Mouse (Mus musculus) yolk sac, embryonic 10.5 days (tissue): Measurements from ENCODE around the gene Atg4d.
"Not testable (repeated sequence)": the region's sequence is repeated elsewhere in the genome, so short reads cannot be mapped to it uniquely, and the experiment has no call there.

Experiments used
- DNase-seq: peaks from one replicate; pipeline ENCODE4 v3.0.0-alpha.2; 2017; ENCODE audit warnings: low spot score

Atg4d gene

GRCm38 (mm10) chr9:21274336-21274735 lies 9.2 kb downstream of the Atg4d start:
- DNase-seq, result no peak

- no peak for DNase-seq
Observed at GRCm38 (mm10) chr9:21275013-21275710, 10.1 kb downstream of the Atg4d start.

DNA sequence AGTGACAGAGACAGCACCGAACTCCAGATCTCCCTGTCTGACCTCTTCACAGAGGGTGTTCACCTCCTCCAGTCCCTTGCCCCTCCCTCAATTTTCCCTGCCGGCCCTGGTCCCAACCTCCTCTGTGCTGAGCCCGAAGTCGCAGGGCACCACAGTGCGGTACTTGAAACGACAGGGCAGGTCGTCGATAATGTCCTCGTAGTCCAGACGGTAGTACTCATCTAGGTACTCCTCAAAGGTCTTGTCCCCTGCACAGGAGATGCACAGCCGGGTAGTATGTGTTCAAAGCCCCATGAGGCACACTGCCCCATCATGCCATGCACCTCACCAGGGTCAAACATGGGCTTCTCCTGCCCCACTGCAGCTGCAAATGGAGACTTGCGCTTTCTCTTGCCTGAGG lies 10.6 kb downstream of the Atg4d start:
- DNase-seq, result no peak

- DNase-seq, result no peak
Observed at GRCm38 (mm10) chr9:21276307-21276706, 11.2 kb downstream of the Atg4d start.

DNA sequence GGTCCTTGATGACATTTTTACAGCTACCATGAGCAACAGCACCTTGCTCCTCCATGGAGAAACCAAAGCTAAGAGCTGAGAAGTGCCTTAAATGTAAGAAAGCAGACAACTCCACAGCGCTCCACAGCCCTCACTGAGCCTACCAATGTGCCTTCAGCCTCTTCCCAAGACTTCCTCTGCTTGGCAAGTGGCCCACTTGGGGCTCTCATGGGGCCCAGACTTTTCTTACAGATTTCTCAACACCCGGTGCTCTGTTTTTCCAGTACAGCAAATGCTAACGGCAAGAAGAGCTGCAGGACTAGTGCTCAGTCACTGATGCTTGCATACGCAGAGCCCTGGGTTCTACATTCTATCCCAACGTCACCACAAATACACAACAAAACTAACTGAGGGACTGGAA lies 12.7 kb downstream of the Atg4d start:
- no peak for DNase-seq

GRCm38 (mm10) chr9:21283591-21283990 lies 18.5 kb downstream of the Atg4d start:
- DNase-seq, result no peak

DNA sequence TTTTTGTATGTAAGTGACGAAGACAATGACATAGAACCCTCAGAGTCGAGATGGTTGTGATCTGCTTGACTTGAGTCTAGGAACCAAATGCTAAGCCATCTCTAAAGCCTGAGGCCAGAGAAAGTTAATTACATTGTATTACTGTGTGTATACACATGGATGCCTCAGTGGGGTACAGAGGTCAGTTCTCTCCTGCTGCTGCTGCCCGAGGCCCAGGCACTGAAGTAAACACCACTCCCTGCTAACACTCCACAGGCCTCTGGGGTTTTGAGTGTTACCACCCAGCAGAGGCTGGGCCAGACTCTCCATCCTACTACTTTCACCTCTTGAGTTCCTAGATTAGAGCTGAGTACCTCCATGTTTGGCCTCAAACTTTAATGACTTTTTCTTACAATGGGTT lies 18.9 kb downstream of the Atg4d start:
- peak; percentile 39 for DNase-seq

- DNase-seq, result no peak
Observed at GRCm38 (mm10) chr9:21286753-21287152, 21.7 kb downstream of the Atg4d start.

DNA sequence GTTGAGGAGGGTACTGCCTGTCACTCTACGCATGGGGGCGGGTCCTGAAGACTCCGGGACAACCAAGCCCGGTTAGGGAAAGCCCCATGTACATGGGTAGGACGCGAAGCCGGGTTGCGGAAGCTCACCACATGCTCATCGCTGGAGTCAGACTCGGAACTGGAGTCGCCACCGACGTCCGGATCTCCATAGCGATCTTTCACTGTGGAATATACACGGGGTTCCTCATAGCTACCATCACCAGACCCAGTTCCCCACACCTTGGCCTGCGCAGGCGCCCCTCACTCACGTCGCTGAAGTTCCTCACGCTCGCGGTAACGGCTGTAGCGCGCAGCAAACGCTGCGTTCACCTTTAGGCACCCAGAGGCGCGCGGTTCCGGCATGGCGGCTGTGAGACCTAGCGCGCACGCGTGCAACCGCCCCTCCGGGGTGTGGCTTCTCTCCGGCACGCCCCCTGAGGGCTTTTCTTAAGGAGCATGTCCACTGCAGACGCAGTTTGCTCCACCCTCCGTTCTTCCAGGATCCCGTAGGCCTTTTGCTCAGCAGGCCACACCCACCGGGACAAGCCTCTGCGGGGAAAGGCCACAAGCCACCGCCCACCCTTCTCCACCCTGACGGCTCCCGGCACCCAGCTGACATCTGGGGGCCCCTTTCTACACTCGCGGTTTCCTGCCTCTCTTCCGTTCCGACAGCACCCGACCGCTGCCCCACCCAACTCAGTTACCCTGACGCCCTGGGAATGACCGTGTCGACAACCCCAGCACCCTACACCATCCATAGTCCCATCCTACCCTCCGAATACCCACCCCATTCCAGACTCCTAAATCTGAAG lies 22.7 kb downstream of the Atg4d start, which contains the start of gene Kri1:
Kri1 (minus strand) TSS at position 399 of the 832 bp plus-strand sequence.
- peak; percentile 96 for DNase-seq

DNA sequence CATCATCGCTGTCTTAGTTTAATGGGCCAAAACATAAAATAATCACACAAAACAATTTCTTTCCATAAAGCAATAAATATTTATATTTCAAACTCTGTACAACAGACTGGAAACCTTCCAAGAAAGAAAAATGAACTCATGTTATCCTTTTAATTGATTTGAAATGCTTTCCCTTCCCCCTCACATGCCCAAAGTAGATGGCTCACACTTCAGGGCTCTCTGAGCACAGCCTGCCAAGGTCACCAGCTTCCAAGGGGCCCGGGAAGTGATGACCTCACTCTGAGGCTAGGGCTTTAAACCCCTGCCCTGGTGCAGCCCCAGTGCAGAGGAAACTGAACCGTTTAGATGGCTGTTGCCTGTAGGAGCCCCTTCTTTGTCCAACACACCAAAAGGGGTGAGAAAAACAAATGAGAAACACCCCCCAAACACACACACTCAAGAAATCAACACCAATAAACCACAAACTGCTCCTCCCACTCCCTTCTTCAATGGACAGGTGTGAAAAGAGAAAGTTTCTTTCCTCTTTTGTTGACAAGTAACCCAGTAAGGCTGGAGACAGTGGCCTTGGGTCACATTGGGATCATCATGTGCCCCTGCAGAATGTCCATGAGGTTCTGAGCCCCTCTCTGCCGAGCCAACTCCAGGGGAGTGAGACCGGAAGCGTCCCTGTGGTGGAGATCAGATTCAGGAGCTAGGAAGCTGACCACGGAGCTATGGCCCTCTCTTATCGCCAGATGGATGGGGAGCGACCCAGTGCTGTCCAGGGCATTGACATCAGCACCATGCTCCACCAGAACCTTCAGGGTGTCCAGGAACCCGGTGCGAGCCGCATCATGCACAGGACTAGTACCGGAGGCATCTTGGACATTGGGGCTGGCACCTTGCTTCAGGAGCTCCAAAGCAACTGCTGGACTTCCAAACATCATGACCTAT lies 23.6 kb downstream of the Atg4d start:
- no peak for DNase-seq

DNA sequence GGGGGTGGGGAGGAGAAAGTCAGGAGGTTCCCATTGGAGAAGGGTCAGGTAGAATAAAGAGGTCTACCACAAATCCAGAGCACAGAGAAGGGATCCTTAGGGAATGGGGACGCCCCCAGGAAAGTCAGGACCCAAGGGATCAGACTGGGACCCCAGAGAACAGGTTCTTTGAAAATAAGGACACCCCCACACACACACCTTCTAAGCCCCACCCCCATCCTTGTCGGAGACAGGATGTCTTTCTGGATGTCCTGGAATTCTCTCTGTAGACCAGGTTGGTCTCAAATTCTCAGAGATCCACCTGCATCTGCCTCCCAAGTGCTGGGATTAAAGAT lies 24.2 kb downstream of the Atg4d start:
- no peak for DNase-seq

DNA sequence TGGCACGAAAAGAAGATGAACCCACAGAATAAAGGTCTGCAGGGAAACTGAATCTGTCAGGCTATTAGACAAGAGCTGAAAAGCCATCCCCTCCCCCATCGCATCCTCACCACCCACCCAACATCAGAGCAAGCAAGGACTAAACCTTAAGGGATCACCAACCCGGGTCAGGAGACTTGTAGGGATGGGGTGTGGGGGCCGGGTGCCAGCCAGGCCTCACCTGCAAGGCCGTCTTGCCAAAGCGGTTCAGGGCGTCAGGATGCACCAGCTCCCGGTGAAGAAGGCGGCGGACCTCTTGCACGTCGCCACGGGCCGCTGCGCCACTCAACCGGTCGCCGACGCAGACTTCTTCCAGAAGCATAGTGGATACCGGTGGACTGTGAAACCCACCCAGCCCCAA lies 25.5 kb downstream of the Atg4d start:
- DNase-seq, result no peak

- peak; percentile 100 for DNase-seq
Observed at GRCm38 (mm10) chr9:21291022-21291787, 26.1 kb downstream of the Atg4d start, which contains the start of gene Cdkn2d. Gene Cdkn2d (minus strand): TSS chr9:21291407.

- not testable (repeated sequence) for DNase-seq
Observed at GRCm38 (mm10) chr9:21291868-21292267, 26.8 kb downstream of the Atg4d start.

DNA sequence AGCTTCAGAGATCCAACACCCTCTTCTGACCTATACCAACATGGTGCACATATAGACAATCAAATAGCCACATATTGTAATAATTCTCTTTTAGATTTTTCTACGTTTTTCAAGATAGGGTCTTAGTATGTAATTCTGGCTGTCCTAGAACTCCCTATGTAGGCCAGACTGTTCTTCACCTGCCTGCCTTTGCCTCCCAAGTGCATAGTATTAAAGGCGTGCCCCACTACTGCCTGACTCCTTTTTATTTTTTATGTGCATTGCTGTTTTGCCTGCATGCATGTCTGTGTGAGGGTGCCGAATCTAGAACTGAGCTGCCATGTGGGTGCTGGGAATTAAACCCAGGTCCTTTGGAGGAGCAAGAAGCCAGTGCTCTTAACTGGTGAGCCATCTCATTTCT lies 27.2 kb downstream of the Atg4d start:
- DNase-seq, result no peak

- DNase-seq, result no peak
Observed at GRCm38 (mm10) chr9:21299014-21299413, 33.9 kb downstream of the Atg4d start.

DNA sequence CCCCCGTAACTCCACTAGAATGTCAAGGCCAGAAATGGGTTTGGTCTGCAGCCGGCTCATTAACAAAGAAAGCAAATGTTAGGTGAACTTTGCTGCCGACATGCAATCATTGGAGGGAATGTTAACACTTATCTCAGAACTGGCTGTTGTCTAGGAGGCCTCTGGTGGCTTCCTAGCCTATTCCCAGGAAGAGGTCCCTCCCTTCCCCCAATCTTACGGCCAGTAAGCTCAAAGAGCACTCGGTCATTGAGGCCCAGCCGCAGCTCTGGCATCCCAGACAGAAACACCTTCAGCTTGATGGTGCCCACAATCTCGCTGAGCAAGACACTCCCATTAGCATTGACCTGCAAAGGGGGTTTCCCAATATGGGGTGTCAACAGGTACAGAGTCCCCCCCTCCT lies 40.0 kb downstream of the Atg4d start:
- no peak for DNase-seq

DNA sequence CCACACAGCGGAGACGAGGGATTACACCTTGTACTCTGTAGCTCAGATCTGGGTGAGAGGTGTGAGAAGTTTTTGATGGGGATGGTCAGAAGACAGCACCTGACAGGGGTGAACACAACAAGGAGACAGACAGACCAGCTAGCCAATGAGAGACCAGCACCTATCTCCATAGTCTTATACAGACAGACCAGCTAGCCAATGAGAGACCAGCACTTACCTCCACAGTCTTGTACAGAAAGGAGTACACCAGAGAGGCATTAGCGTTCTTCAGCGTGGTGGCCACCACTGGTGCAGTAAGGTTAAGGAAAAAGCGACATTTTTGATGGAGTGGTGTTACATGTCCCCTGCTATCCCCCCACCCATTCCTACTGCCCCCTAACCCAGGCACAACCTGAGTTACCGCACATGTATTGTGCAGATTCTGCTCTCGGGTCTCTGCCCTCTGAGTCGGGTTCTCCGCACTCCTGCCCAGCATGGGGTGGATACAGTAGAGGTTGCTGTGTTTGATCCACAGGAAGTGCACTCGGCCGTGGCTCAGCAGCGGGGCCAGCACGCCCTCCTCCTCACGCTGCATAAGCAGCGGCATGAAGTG lies 44.2 kb downstream of the Atg4d start:
- DNase-seq, result no peak

DNA sequence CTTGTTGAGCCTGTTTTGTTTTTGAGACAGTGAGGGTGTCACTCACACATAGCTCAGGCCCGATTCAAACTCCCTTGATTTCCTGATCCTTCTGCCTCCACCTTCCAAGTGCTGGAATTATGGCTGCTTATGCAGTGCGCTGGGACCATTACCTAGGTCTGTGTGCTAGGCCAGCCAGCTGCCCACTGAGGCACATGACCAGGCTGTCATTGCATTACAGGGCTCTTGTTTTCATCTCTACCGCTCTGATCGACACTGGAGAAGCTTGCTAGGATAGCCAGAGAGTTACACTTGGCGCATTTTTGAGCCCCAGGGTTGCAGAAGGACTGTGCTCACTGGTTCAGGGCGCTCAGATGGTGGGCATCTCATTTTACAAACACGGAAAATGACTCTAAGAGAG lies 46.6 kb downstream of the Atg4d start:
- no peak for DNase-seq

- peak; percentile 68 for DNase-seq
Observed at GRCm38 (mm10) chr9:21312134-21312533, 47.0 kb downstream of the Atg4d start, which contains the start of gene Ap1m2. Gene Ap1m2 (minus strand): TSS chr9:21312337.

GRCm38 (mm10) chr9:21313394-21313793 lies 48.3 kb downstream of the Atg4d start:
- DNase-seq, result peak; percentile 75
